Mouse (Mus musculus) small intestine, adult 2 months (tissue): ENCODE results near the gene Pdcl3.

ENCODE experiments used
- CTCF ChIP-seq: fragments of 200-500 bp; IDR thresholded peaks from 2 replicates; pipeline ENCODE4 v1.5.1; 2012; ENCODE audit warnings: low read depth, mild to moderate bottlenecking, control low read depth, inconsistent platforms, low read length, moderate library complexity, mixed read lengths; ENCODE audit not compliant: insufficient replicate concordance, insufficient read length; ENCODE audit errors: extremely low read depth
- POLR2A ChIP-seq: fragments of 200-500 bp; IDR thresholded peaks from 2 replicates; pipeline ENCODE4 v1.6.1; 2012; ENCODE audit warnings: low read depth, mild to moderate bottlenecking, control low read depth, inconsistent platforms, low read length, moderate library complexity

DNA sequence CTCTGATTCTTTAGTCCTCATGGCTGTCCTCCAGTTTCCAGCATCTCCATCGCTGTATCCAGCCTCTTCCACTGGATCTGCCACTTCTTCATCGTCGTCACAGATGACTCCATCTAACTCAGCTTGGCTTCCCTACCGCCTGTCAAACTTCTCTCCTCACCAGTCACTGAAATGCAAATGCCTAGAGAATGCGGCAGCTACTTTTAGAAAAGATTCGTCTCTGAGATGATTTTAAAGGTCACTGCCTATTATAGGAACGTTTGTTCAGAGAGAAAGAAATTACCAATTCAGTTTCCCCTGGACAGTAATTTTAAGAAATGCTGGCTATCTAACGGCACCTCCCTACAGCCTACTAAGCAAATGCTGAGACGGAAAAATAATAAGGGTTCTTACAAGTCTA is 50.4 kb downstream of the Pdcl3 start:
- no peak for TF ChIP-seq CTCF
- TF ChIP-seq POLR2A = no peak
